Mouse (Mus musculus) hindbrain, embryonic 13.5 days (tissue): ENCODE data around the gene Gm5148. TPM values are rescaled to one million over a fixed set of nuclear protein-coding genes. Genes with fewer than 3 reads are reported as not detected.
A peak's percentile ranks its signal among the peaks of the same experiment; 100 is the strongest.

Experiments used
- ATAC-seq: fragments of 200-750 bp; cut with Nextera tagmentation; 2 replicates; pipeline ENCODE4 v1.8.0; 2017; ENCODE audit warnings: moderate TSS enrichment; ENCODE audit not compliant: low FRiP score
- H3K27ac ChIP-seq: fragments of 300-500 bp; sonication (generic); 2 replicates; pipeline ENCODE4 v1.5.1; 2015; ENCODE audit warnings: inconsistent platforms, mild to moderate bottlenecking, moderate library complexity
- H3K27me3 ChIP-seq: fragments of 300-500 bp; sonication (generic); 2 replicates; pipeline ENCODE4 v1.6.1; 2015; ENCODE audit warnings: mild to moderate bottlenecking, inconsistent platforms
- H3K36me3 ChIP-seq: fragments of 300-500 bp; sonication (generic); 2 replicates; pipeline ENCODE4 v1.6.1; 2015; ENCODE audit warnings: mild to moderate bottlenecking, inconsistent platforms
- H3K4me1 ChIP-seq: fragments of 300-500 bp; sonication (generic); replicated peaks from 2 replicates; pipeline ENCODE4 v1.6.1; 2015; ENCODE audit warnings: inconsistent platforms
- H3K4me2 ChIP-seq: fragments of 300-500 bp; sonication (generic); 2 replicates; pipeline ENCODE4 v1.6.1; 2015; ENCODE audit warnings: inconsistent platforms, mild to moderate bottlenecking, moderate library complexity
- H3K4me3 ChIP-seq: fragments of 300-500 bp; sonication (generic); 2 replicates; pipeline ENCODE4 v1.5.1; 2015; ENCODE audit warnings: mild to moderate bottlenecking, inconsistent platforms
- H3K9ac ChIP-seq: fragments of 300-500 bp; sonication (generic); 2 replicates; pipeline ENCODE4 v1.6.1; 2015; ENCODE audit warnings: mild to moderate bottlenecking, inconsistent platforms
- H3K9me3 ChIP-seq: fragments of 300-500 bp; sonication (generic); 2 replicates; pipeline ENCODE4 v1.6.1; 2016; ENCODE audit warnings: inconsistent platforms
- whole genome bisulfite sequencing: fragments of 180-500 bp; shearing (Covaris S2); methylation state at CpG from one replicate; pipeline ENCODE4 v1.1.7; 2015; 5-methylcytosine and 5-hydroxymethylcytosine counted together
- polyA plus RNA-seq: library from polyadenylated mRNA; unstranded; fragments of >200 nt; fragmentation: Nextera tagmentation; extraction: Ambion mirVana; gene quantifications from 2 replicates; pipeline ENCODE4 v1.2.1, GENCODE M21; 2015

Gm5148 gene
- polyA plus RNA-seq, 1 experiment from 2014 or later, result 8.5 TPM

GRCm38 (mm10) chr3:37729142-37729541 is 4.9 kb upstream of the Gm5148 start:
- 26% methylated on average over 4 of the region's 4 CpGs for WGBS
- peaks cover 23% of the 10 kb centered on the region for H3K4me1 ChIP-seq
- H3K4me3 ChIP-seq, result no peak overlapping the region
- H3K27me3 ChIP-seq, result peaks cover 15% of the 10 kb centered on the region
- no peaks in the 10 kb centered on the region for H3K9me3 ChIP-seq
- no peak overlapping the region for H3K4me2 ChIP-seq
- peak overlapping the region; percentile 52; the same call in 1 of the 2 replicates for H3K27ac ChIP-seq
- H3K36me3 ChIP-seq, result no peaks in the 10 kb centered on the region
- peak; percentile 47 for ATAC-seq
- H3K9ac ChIP-seq, result no peak overlapping the region

GRCm38 (mm10) chr3:37728112-37729100 is 4.1 kb upstream of the Gm5148 start:
- H3K27me3 ChIP-seq, result peaks cover 15% of the 10 kb centered on the region
- H3K9ac ChIP-seq, result no peak overlapping the region
- WGBS, result 81% methylated on average over 9 of the region's 9 CpGs
- ATAC-seq, result no peak
- peaks cover 28% of the 10 kb centered on the region for H3K4me1 ChIP-seq
- H3K27ac ChIP-seq, result 0 out of 2 replicates have a peak overlapping the region, but pooled peaks have one; percentile 18
- no peak overlapping the region for H3K4me2 ChIP-seq
- H3K36me3 ChIP-seq, result no peaks in the 10 kb centered on the region
- no peak overlapping the region for H3K4me3 ChIP-seq
- H3K9me3 ChIP-seq, result no peaks in the 10 kb centered on the region

- Histone ChIP-seq H3K4me2 (no peak overlapping the region), H3K9ac (no peak overlapping the region), H3K4me1 (peaks cover 37% of the 10 kb centered on the region), H3K27ac (no peak overlapping the region), H3K4me3 (no peak overlapping the region), H3K36me3 (no peaks in the 10 kb centered on the region), H3K9me3 (no peaks in the 10 kb centered on the region), H3K27me3 (peaks cover 21% of the 10 kb centered on the region)
- ATAC-seq, result no peak
- WGBS, result 79% methylated on average over 5 of the region's 5 CpGs
Observed at GRCm38 (mm10) chr3:37727392-37727791, 3.1 kb upstream of the Gm5148 start.

GRCm38 (mm10) chr3:37726501-37727140 is 2.3 kb upstream of the Gm5148 start:
- WGBS, result 81% methylated on average over 4 of the region's 4 CpGs
- no peak overlapping the region for H3K4me2 ChIP-seq
- H3K27ac ChIP-seq, result no peak overlapping the region
- no peaks in the 10 kb centered on the region for H3K9me3 ChIP-seq
- H3K4me1 ChIP-seq, result peaks cover 39% of the 10 kb centered on the region
- no peak for ATAC-seq
- H3K36me3 ChIP-seq, result no peaks in the 10 kb centered on the region
- peaks cover 28% of the 10 kb centered on the region for H3K27me3 ChIP-seq
- no peak overlapping the region for H3K9ac ChIP-seq
- no peak overlapping the region for H3K4me3 ChIP-seq

- H3K36me3 ChIP-seq, result no peaks in the 10 kb centered on the region
- 83% methylated on average over 6 of the region's 6 CpGs for WGBS
- ATAC-seq, result no peak
- no peak overlapping the region for H3K9ac ChIP-seq
- peaks cover 31% of the 10 kb centered on the region for H3K27me3 ChIP-seq
- H3K9me3 ChIP-seq, result no peaks in the 10 kb centered on the region
- peak overlapping the region; percentile 69 for H3K4me2 ChIP-seq
- no peak overlapping the region for H3K4me3 ChIP-seq
- H3K27ac ChIP-seq, result no peak overlapping the region
- peaks cover 39% of the 10 kb centered on the region for H3K4me1 ChIP-seq
Observed at GRCm38 (mm10) chr3:37724946-37725735, 851 bp upstream of the Gm5148 start.

- Histone ChIP-seq H3K27me3 (peaks cover 34% of the 10 kb centered on the region), H3K9ac (peak overlapping the region; percentile 67), H3K9me3 (no peaks in the 10 kb centered on the region), H3K27ac (peak overlapping the region; percentile 49), H3K4me2 (peak overlapping the region; percentile 69), H3K36me3 (no peaks in the 10 kb centered on the region), H3K4me1 (peaks cover 30% of the 10 kb centered on the region), H3K4me3 (peak overlapping the region; percentile 45)
- ATAC-seq, result peak; percentile 84
- 0% methylated on average over 17 of the region's 17 CpGs for WGBS
Observed at GRCm38 (mm10) chr3:37723662-37724170, 574 bp downstream of the Gm5148 start.

GRCm38 (mm10) chr3:37723061-37723521 is 1.2 kb downstream of the Gm5148 start:
- Histone ChIP-seq H3K27me3 (peaks cover 34% of the 10 kb centered on the region), H3K27ac (peak overlapping the region; percentile 49), H3K9ac (peak overlapping the region; percentile 67), H3K36me3 (no peaks in the 10 kb centered on the region), H3K4me3 (peak overlapping the region; percentile 45), H3K9me3 (no peaks in the 10 kb centered on the region), H3K4me1 (peaks cover 23% of the 10 kb centered on the region), H3K4me2 (peak overlapping the region; percentile 69)
- ATAC-seq, result 0 out of 2 replicates have a peak, but pooled peaks have one; percentile 3
- WGBS, result 8% methylated on average over 11 of the region's 11 CpGs

GRCm38 (mm10) chr3:37722487-37723060 is 1.7 kb downstream of the Gm5148 start:
- whole genome bisulfite sequencing, result 65% methylated on average over 12 of the region's 12 CpGs
- peak overlapping the region; percentile 69 for H3K4me2 ChIP-seq
- H3K27ac ChIP-seq, result peak overlapping the region; percentile 32; the same call in 1 of the 2 replicates
- peaks cover 34% of the 10 kb centered on the region for H3K27me3 ChIP-seq
- no peak for ATAC-seq
- peaks cover 22% of the 10 kb centered on the region for H3K4me1 ChIP-seq
- peak overlapping the region; percentile 45 for H3K4me3 ChIP-seq
- no peaks in the 10 kb centered on the region for H3K36me3 ChIP-seq
- 0 out of 2 replicates have a peak overlapping the region, but pooled peaks have one; percentile 15 for H3K9ac ChIP-seq
- no peaks in the 10 kb centered on the region for H3K9me3 ChIP-seq

- H3K4me1 ChIP-seq, result no peaks in the 10 kb centered on the region
- no peak overlapping the region for H3K4me2 ChIP-seq
- ATAC-seq, result no peak
- no peaks in the 10 kb centered on the region for H3K36me3 ChIP-seq
- H3K27ac ChIP-seq, result no peak overlapping the region
- no peaks in the 10 kb centered on the region for H3K9me3 ChIP-seq
- no peak overlapping the region for H3K9ac ChIP-seq
- no peak overlapping the region for H3K4me3 ChIP-seq
- WGBS, result 88% methylated on average over 2 of the region's 2 CpGs
- H3K27me3 ChIP-seq, result peaks cover 10% of the 10 kb centered on the region; the same call in 1 of the 2 replicates
Observed at GRCm38 (mm10) chr3:37716992-37717391, 7.3 kb downstream of the Gm5148 start.

GRCm38 (mm10) chr3:37715734-37716133 is 8.6 kb downstream of the Gm5148 start:
- no peaks in the 10 kb centered on the region for H3K9me3 ChIP-seq
- peaks cover 3% of the 10 kb centered on the region; the same call in 1 of the 2 replicates for H3K27me3 ChIP-seq
- H3K36me3 ChIP-seq, result no peaks in the 10 kb centered on the region
- 0 out of 2 replicates have a peak, but pooled peaks have one; percentile 32 for ATAC-seq
- H3K9ac ChIP-seq, result no peak overlapping the region
- no peak overlapping the region for H3K27ac ChIP-seq
- 90% methylated on average over 7 of the region's 7 CpGs for WGBS
- H3K4me2 ChIP-seq, result no peak overlapping the region
- no peaks in the 10 kb centered on the region for H3K4me1 ChIP-seq
- no peak overlapping the region for H3K4me3 ChIP-seq

- Histone ChIP-seq H3K4me2 (no peak overlapping the region), H3K4me1 (no peaks in the 10 kb centered on the region), H3K27me3 (no peaks in the 10 kb centered on the region), H3K9ac (no peak overlapping the region), H3K27ac (no peak overlapping the region), H3K4me3 (no peak overlapping the region), H3K36me3 (no peaks in the 10 kb centered on the region), H3K9me3 (0 out of 2 replicates have a peak, but pooled peaks cover 5% of the 10 kb centered on the region)
- WGBS, result 80% methylated on average over 9 of the region's 9 CpGs
- ATAC-seq, result no peak
Observed at GRCm38 (mm10) chr3:37712501-37712900, 11.8 kb downstream of the Gm5148 start.
